Mouse (Mus musculus) thymus, adult 2 months (tissue): ENCODE data around the gene Ang. TPM values are rescaled to one million over a fixed set of nuclear protein-coding genes. Genes with fewer than 3 reads are reported as not detected.

Experiments
- DNase-seq: peaks from one replicate; pipeline ENCODE4 v3.0.0; 2021
- H3K27ac ChIP-seq: fragments of 200-500 bp; 2 replicates; pipeline ENCODE4 v1.5.1; 2012; ENCODE audit warnings: low read length, control low read depth; ENCODE audit not compliant: control insufficient read depth, insufficient read depth
- H3K27me3 ChIP-seq: fragments of 200-500 bp; 2 replicates; pipeline ENCODE4 v1.6.1; 2012; ENCODE audit warnings: mild to moderate bottlenecking, low read length, moderate library complexity, mixed read lengths; ENCODE audit not compliant: control insufficient read depth, insufficient read depth
- H3K36me3 ChIP-seq: fragments of 200-500 bp; 2 replicates; pipeline ENCODE4 v1.6.1; 2012; ENCODE audit warnings: mild to moderate bottlenecking, low read length, moderate library complexity; ENCODE audit not compliant: control insufficient read depth, insufficient read depth
- H3K4me1 ChIP-seq: fragments of 200-500 bp; replicated peaks from 2 replicates; pipeline ENCODE4 v1.6.1; 2012; ENCODE audit warnings: low read length; ENCODE audit not compliant: control insufficient read depth, insufficient read depth
- H3K4me3 ChIP-seq: fragments of 200-500 bp; 2 replicates; pipeline ENCODE4 v1.5.1; 2012; ENCODE audit warnings: mild to moderate bottlenecking, low read length, control low read depth, moderate library complexity; ENCODE audit not compliant: control insufficient read depth, insufficient read depth
- CTCF ChIP-seq: fragments of 200-500 bp; IDR thresholded peaks from 2 replicates; pipeline ENCODE4 v1.5.1; 2012; ENCODE audit warnings: mild to moderate bottlenecking, control low read depth, low read length, moderate library complexity, borderline replicate concordance; ENCODE audit not compliant: control insufficient read depth, poor library complexity, insufficient read depth; ENCODE audit errors: extremely low read depth
- POLR2A ChIP-seq: fragments of 200-500 bp; IDR thresholded peaks from 2 replicates; pipeline ENCODE4 v1.6.1; 2012; ENCODE audit warnings: mild to moderate bottlenecking, low read length, control low read depth, moderate library complexity; ENCODE audit not compliant: control insufficient read depth, poor library complexity, insufficient read depth; ENCODE audit errors: extremely low read depth
- WGBS: fragments of 180-500 bp; shearing (Covaris S2); methylation state at CpG from one replicate; pipeline ENCODE4 v1.1.7; 2018; 5-methylcytosine and 5-hydroxymethylcytosine counted together
- polyA plus RNA-seq: library from polyadenylated mRNA; depleted of rRNA; stranded (reverse); fragments of >200 nt; gene quantifications from 2 replicates; pipeline ENCODE4 v1.2.3, GENCODE M21; 2012

Ang gene
- polyA plus RNA-seq, 1 experiment: 7.5 TPM

- H3K4me1 ChIP-seq: peaks cover 13% of the 10 kb centered on the region
- H3K27ac ChIP-seq: peak overlapping the region; percentile 20
- no peaks in the 10 kb centered on the region for H3K36me3 ChIP-seq
- TF ChIP-seq POLR2A (no peak), CTCF (no peak)
- peak overlapping the region; percentile 79 for H3K4me3 ChIP-seq
- DNase-seq: peak; percentile 82
- H3K27me3 ChIP-seq: no peaks in the 10 kb centered on the region; the same call in 1 of the 2 replicates
- WGBS: 4% methylated on average over 23 of the region's 23 CpGs
These were observed 2.6 kb upstream of the Ang start for GRCm38 (mm10) chr14:51088166-51088969.

GRCm38 (mm10) chr14:51088970-51089673, 1.8 kb upstream of the Ang start:
- peak overlapping the region; percentile 20 for H3K27ac ChIP-seq
- WGBS: under 1% methylated on average over 34 of the region's 34 CpGs
- H3K4me3 ChIP-seq: peak overlapping the region; percentile 79
- H3K36me3 ChIP-seq: no peaks in the 10 kb centered on the region
- peaks cover 10% of the 10 kb centered on the region for H3K4me1 ChIP-seq
- DNase-seq: peak; percentile 96
- TF ChIP-seq POLR2A (no peak), CTCF (no peak)
- no peaks in the 10 kb centered on the region for H3K27me3 ChIP-seq

- Histone ChIP-seq H3K4me3 (peak overlapping the region; percentile 97), H3K27ac (peak overlapping the region; percentile 82)
- WGBS: under 1% methylated on average over 15 of the region's 15 CpGs
These were observed 1.3 kb upstream of the Ang start for GRCm38 (mm10) chr14:51089674-51090076.

DNA sequence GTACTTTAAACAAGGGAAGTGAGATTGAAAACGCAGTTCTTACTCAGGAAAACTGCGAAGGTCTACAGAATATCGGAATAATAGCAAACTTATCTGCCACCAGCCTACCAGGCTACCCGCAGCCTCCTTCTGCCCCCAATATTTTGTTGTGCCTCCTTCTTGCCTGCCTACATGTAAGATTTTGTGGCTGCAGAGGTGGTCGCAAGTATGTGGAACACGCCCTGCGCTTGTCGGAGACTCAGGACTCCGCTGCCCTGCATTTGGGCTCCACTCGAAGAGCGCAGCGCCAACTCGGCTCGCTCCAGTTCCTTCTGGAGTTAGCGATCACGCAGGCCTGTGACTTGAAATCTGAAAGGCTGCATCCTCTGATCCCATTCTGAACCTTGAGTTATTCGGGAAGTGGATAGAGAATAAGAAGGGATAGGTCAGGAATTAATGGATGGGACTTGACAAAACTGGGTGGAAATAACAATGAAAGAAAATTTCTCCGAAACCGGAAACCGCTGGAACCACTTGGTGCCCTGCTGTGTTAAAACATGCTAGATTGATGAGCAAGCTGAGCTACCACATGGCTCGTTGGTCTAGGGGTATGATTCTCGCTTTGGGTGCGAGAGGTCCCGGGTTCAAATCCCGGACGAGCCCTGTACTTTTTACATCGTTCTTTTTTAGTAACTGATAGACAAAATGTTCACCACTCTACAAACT, 721 bp upstream of the Ang start:
- H3K4me3 ChIP-seq: peak overlapping the region; percentile 97
- peak; percentile 83 for DNase-seq
- H3K4me1 ChIP-seq: peaks cover 10% of the 10 kb centered on the region
- H3K36me3 ChIP-seq: no peaks in the 10 kb centered on the region
- TF ChIP-seq POLR2A (no peak), CTCF (no peak)
- H3K27me3 ChIP-seq: no peaks in the 10 kb centered on the region
- peak overlapping the region; percentile 82 for H3K27ac ChIP-seq
- 1% methylated on average over 27 of the region's 27 CpGs for WGBS

More at GRCm38 (mm10) chr14:51089674-51090076, 1.3 kb upstream of the Ang start:
- peaks cover 10% of the 10 kb centered on the region for H3K4me1 ChIP-seq
- H3K27me3 ChIP-seq: no peaks in the 10 kb centered on the region
- no peaks in the 10 kb centered on the region for H3K36me3 ChIP-seq
- DNase-seq: no peak
- TF ChIP-seq CTCF (no peak), POLR2A (no peak)

- Histone ChIP-seq H3K4me3 (no peak overlapping the region), H3K27ac (no peak overlapping the region), H3K36me3 (no peaks in the 10 kb centered on the region), H3K27me3 (no peaks in the 10 kb centered on the region), H3K4me1 (peaks cover 10% of the 10 kb centered on the region)
- DNase-seq: no peak
- no peak for TF ChIP-seq POLR2A
- no peak for TF ChIP-seq CTCF
- 56% methylated on average over 8 of the region's 8 CpGs for WGBS
These were observed 1.2 kb downstream of the Ang start for GRCm38 (mm10) chr14:51092073-51092620.

DNA sequence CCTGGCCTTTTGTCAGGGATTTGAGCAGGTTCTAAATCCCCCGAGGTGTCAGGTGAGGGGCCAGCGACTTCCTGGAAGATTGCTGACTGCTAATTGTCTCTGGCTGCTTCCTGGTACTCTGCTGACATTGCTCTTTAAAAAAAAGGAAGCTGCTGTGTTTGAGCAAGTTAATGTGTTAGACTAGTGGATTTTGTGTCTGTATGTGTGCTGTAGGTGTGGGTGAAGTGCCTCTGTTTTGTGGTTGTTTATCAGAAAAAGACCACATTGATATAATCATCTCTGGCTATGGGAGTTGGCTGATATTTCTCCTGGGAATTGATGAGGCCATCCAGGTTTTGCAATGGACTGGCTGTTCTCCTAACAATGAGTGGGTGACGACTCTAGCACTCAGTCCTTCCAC, 2.5 kb downstream of the Ang start:
- TF ChIP-seq POLR2A (no peak), CTCF (no peak)
- Histone ChIP-seq H3K27me3 (no peaks in the 10 kb centered on the region), H3K36me3 (no peaks in the 10 kb centered on the region), H3K4me3 (no peak overlapping the region), H3K4me1 (peaks cover 8% of the 10 kb centered on the region; the same call in 1 of the 2 replicates), H3K27ac (no peak overlapping the region)
- 34% methylated on average over 3 of the region's 3 CpGs for WGBS
- no peak for DNase-seq
